ENCODE assay signal across 10 mouse cellular contexts in genomic region chr4:154081021-154081420, GRCm38 (mm10). TPM values are rescaled to one million over a fixed set of nuclear protein-coding genes. Genes with fewer than 3 reads are reported as not detected.
DNase-seq lines count a peak whose midpoint lies in the region; ATAC-seq and TF ChIP-seq lines count a peak whose summit lies in the region.
"Had no signal": no experiment of that assay in that cellular context is flagged by ENCODE, and none has a peak within 500 bp of the region (broad histone marks: within the 10 kb centered on the region; RNA-seq: fewer than 3 reads in every experiment).

No protein-coding gene starts in this region.

- intact Hi-C loops in heart, adult 2 months (cut with DNase I) = no loop called here

- no peaks in the 10 kb centered on the region for H3K4me1 ChIP-seq in midbrain, embryonic 15.5 days
- no peaks in the 10 kb centered on the region for H3K4me1 ChIP-seq in midbrain, embryonic 13.5 days (replicated peaks)
- H3K4me1 ChIP-seq in embryonic facial prominence, embryonic 13.5 days = no peaks in the 10 kb centered on the region
- no peaks in the 10 kb centered on the region for H3K4me1 ChIP-seq in stomach, embryonic 15.5 days
- no peaks in the 10 kb centered on the region for H3K4me1 ChIP-seq in heart, adult 2 months (ENCODE audit: control insufficient read depth, insufficient read depth, low read length)

- TF ChIP-seq EP300 in heart, adult 2 months (IDR thresholded peaks at IDR 0.05; ENCODE audit: insufficient read depth, low read depth, low read length) = no peak

- peak overlapping the region; percentile 21; the same call in 1 of the 2 replicates for H3K4me2 ChIP-seq in midbrain, embryonic 15.5 days
- H3K4me2 ChIP-seq in midbrain, embryonic 13.5 days (replicated peaks) = no peak overlapping the region
- peak overlapping the region; percentile 45 for H3K4me2 ChIP-seq in embryonic facial prominence, embryonic 13.5 days
- H3K4me2 ChIP-seq in stomach, embryonic 15.5 days = peak overlapping the region; percentile 16; the same call in 1 of the 2 replicates

- H3K9me3 ChIP-seq in midbrain, embryonic 15.5 days = no peaks in the 10 kb centered on the region
- H3K9me3 ChIP-seq in midbrain, embryonic 13.5 days = no peaks in the 10 kb centered on the region
- no peaks in the 10 kb centered on the region; the same call in 1 of the 2 replicates for H3K9me3 ChIP-seq in embryonic facial prominence, embryonic 13.5 days
- no peaks in the 10 kb centered on the region for H3K9me3 ChIP-seq in stomach, embryonic 15.5 days

- H3K79me2 ChIP-seq in heart, adult 2 months (replicated peaks; ENCODE audit: control insufficient read depth, insufficient read depth, low read length) = no peaks in the 10 kb centered on the region

- TF ChIP-seq POLR2A in heart, adult 2 months (IDR thresholded peaks at IDR 0.05; ENCODE audit: insufficient read depth, low read depth, low read length) = no peak

- H3K36me3 ChIP-seq in midbrain, embryonic 15.5 days (replicated peaks) = no peaks in the 10 kb centered on the region
- H3K36me3 ChIP-seq in midbrain, embryonic 13.5 days = no peaks in the 10 kb centered on the region
- H3K36me3 ChIP-seq in embryonic facial prominence, embryonic 13.5 days = no peaks in the 10 kb centered on the region
- H3K36me3 ChIP-seq in stomach, embryonic 15.5 days = no peaks in the 10 kb centered on the region
- H3K36me3 ChIP-seq in heart, adult 2 months (ENCODE audit: control insufficient read depth, insufficient read depth, low read length) = no peaks in the 10 kb centered on the region

- H3K9ac ChIP-seq in midbrain, embryonic 15.5 days = no peak overlapping the region
- H3K9ac ChIP-seq in midbrain, embryonic 13.5 days (replicated peaks) = no peak overlapping the region
- peak overlapping the region; percentile 54 for H3K9ac ChIP-seq in embryonic facial prominence, embryonic 13.5 days
- no peak overlapping the region for H3K9ac ChIP-seq in stomach, embryonic 15.5 days
- H3K9ac ChIP-seq in heart, adult 2 months (ENCODE audit: low read depth, low read length) = no peak overlapping the region

- 5% methylated on average over 13 of the region's 13 CpGs for WGBS in midbrain, embryonic 15.5 days
- WGBS in midbrain, embryonic 13.5 days = 5% methylated on average over 13 of the region's 13 CpGs
- 3% methylated on average over 13 of the region's 13 CpGs for WGBS in embryonic facial prominence, embryonic 13.5 days
- WGBS in stomach, embryonic 15.5 days = 3% methylated on average over 13 of the region's 13 CpGs
- 4% methylated on average over 13 of the region's 13 CpGs for WGBS in heart, adult 2 months

- H3K27ac ChIP-seq in midbrain, embryonic 15.5 days = no peak overlapping the region
- H3K27ac ChIP-seq in midbrain, embryonic 13.5 days = no peak overlapping the region
- H3K27ac ChIP-seq in embryonic facial prominence, embryonic 13.5 days = no peak overlapping the region
- H3K27ac ChIP-seq in stomach, embryonic 15.5 days = no peak overlapping the region
- H3K27ac ChIP-seq in heart, adult 2 months = no peak overlapping the region
- H3K27ac ChIP-seq: macrophage had no signal

- peak; percentile 85 to 88 for DNase-seq in kidney, postnatal 36 days
- DNase-seq in heart, adult 2 months = no peak
- no peak for DNase-seq in thymus, adult 18-20 months
- DNase-seq in adrenal gland, postnatal 25 days = no peak

- H3K4me3 ChIP-seq in midbrain, embryonic 15.5 days = 0 out of 2 replicates have a peak overlapping the region, but pooled peaks have one; percentile 2
- H3K4me3 ChIP-seq in midbrain, embryonic 13.5 days (replicated peaks) = no peak overlapping the region
- H3K4me3 ChIP-seq in embryonic facial prominence, embryonic 13.5 days = peak overlapping the region; percentile 34
- H3K4me3 ChIP-seq in stomach, embryonic 15.5 days (replicated peaks) = no peak overlapping the region
- H3K4me3 ChIP-seq in heart, adult 2 months = no peak overlapping the region

- H3K27me3 ChIP-seq in midbrain, embryonic 15.5 days (replicated peaks) = peaks cover 34% of the 10 kb centered on the region
- peaks cover 45% of the 10 kb centered on the region for H3K27me3 ChIP-seq in midbrain, embryonic 13.5 days
- peaks cover 55% of the 10 kb centered on the region for H3K27me3 ChIP-seq in embryonic facial prominence, embryonic 13.5 days
- peaks cover 39% of the 10 kb centered on the region for H3K27me3 ChIP-seq in stomach, embryonic 15.5 days (replicated peaks)
- H3K27me3 ChIP-seq in heart, adult 2 months (ENCODE audit: control insufficient read depth, insufficient read depth, low read length) = peaks cover 6% of the 10 kb centered on the region

- no peak for TF ChIP-seq CTCF in heart, adult 2 months (IDR thresholded peaks at IDR 0.05)

- no peak for ATAC-seq in midbrain, embryonic 15.5 days (replicated peaks)
- no peak for ATAC-seq in midbrain, embryonic 13.5 days
- no peak for ATAC-seq in embryonic facial prominence, embryonic 13.5 days (ENCODE audit: insufficient number of reproducible peaks, insufficient read depth, low FRiP score, low TSS enrichment, low read depth)
- peak; percentile 34; the same call in 1 of the 2 replicates for ATAC-seq in stomach, embryonic 15.5 days (ENCODE audit: insufficient read depth, low FRiP score, low read depth)
- ATAC-seq: inflammation-experienced regulatory T-cells, adult 6 months had no signal

RNA-seq across cellular contexts. Expression of gene Ccdc27, which starts 38.5 kb away (rescaled TPM):
- polyA plus RNA-seq in midbrain, embryonic 15.5 days (2015; fragmentation: Nextera tagmentation; extraction: Ambion mirVana) = not detected in 2 replicates
- not detected in 2 replicates for polyA plus RNA-seq in midbrain, embryonic 13.5 days (2015; fragmentation: Nextera tagmentation; extraction: Ambion mirVana)
- not detected in 2 replicates for polyA plus RNA-seq in embryonic facial prominence, embryonic 13.5 days (2015; fragmentation: Nextera tagmentation; extraction: Ambion mirVana)
- 0.14 TPM in 1 of 2 replicates, not detected in the other for polyA plus RNA-seq in stomach, embryonic 15.5 days (2015; fragmentation: Nextera tagmentation; extraction: Ambion mirVana)
- not detected for total RNA-seq in heart, adult 2 months (2021)
- polyA plus RNA-seq in heart, adult 2 months (2012; rRNA removed) = not detected in 2 replicates
- total RNA-seq in adrenal gland, postnatal 25 days (2021) = not detected in 2 replicates
- polyA plus RNA-seq: inflammation-experienced regulatory T-cells, adult 6 months; macrophage had no signal

RNA-seq across cellular contexts. Expression of gene Smim1, which starts 55.0 kb away (rescaled TPM):
- 8.2 and 11.5 TPM in 2 replicates for polyA plus RNA-seq in midbrain, embryonic 15.5 days (2015; fragmentation: Nextera tagmentation; extraction: Ambion mirVana)
- polyA plus RNA-seq in midbrain, embryonic 13.5 days (2015; fragmentation: Nextera tagmentation; extraction: Ambion mirVana) = 4.7 and 6.1 TPM in 2 replicates
- polyA plus RNA-seq in embryonic facial prominence, embryonic 13.5 days (2015; fragmentation: Nextera tagmentation; extraction: Ambion mirVana) = 12.5 and 16.8 TPM in 2 replicates
- polyA plus RNA-seq in stomach, embryonic 15.5 days (2015; fragmentation: Nextera tagmentation; extraction: Ambion mirVana) = 62.3 and 73.8 TPM in 2 replicates
- total RNA-seq in heart, adult 2 months (2021) = 1 to 10 TPM; 5.7 to 7.8 TPM
- 24.7 and 29.2 TPM in 2 replicates for polyA plus RNA-seq in heart, adult 2 months (2012; rRNA removed)
- total RNA-seq in adrenal gland, postnatal 25 days (2021) = 31.3 and 64.1 TPM in 2 replicates

RNA-seq across cellular contexts. Expression of gene Trp73, which starts 59.0 kb away (rescaled TPM):
- polyA plus RNA-seq in midbrain, embryonic 15.5 days (2015; fragmentation: Nextera tagmentation; extraction: Ambion mirVana) = 1.2 and 1.5 TPM in 2 replicates
- 0.55 and 1.5 TPM in 2 replicates for polyA plus RNA-seq in midbrain, embryonic 13.5 days (2015; fragmentation: Nextera tagmentation; extraction: Ambion mirVana)
- polyA plus RNA-seq in embryonic facial prominence, embryonic 13.5 days (2015; fragmentation: Nextera tagmentation; extraction: Ambion mirVana) = 4.5 and 5.7 TPM in 2 replicates
- 0.39 and 0.58 TPM in 2 replicates for polyA plus RNA-seq in stomach, embryonic 15.5 days (2015; fragmentation: Nextera tagmentation; extraction: Ambion mirVana)
- not detected for total RNA-seq in heart, adult 2 months (2021)
- polyA plus RNA-seq in heart, adult 2 months (2012; rRNA removed) = 0.39 TPM in 1 of 2 replicates, not detected in the other
- total RNA-seq in adrenal gland, postnatal 25 days (2021) = not detected in 2 replicates
- polyA plus RNA-seq: macrophage had no signal

Comparison
In these comparisons a context has a peak if more than half of its experiments do, and no peak if none do; other contexts are left out.
1. H3K4me3 ChIP-seq: peak in midbrain, embryonic 15.5 days (single experiment) and embryonic facial prominence, embryonic 13.5 days (single experiment); none in midbrain, embryonic 13.5 days (single experiment), stomach, embryonic 15.5 days (single experiment) and heart, adult 2 months (single experiment).
2. DNase-seq: peak in kidney, postnatal 36 days (2 of 2); none in heart, adult 2 months (0 of 2), thymus, adult 18-20 months (0 of 2) and adrenal gland, postnatal 25 days (single experiment).